Mouse (Mus musculus): ENCODE results near the gene Map3k20. TPM values are rescaled to one million over a fixed set of nuclear protein-coding genes. Genes with fewer than 3 reads are reported as not detected.
A peak's percentile ranks its signal among the peaks of the same experiment; 100 is the strongest.

The Map3k20 gene
- total RNA-seq, 2 experiments from 2014 or later = 297 to 321 TPM

GRCm38 (mm10) chr2:72269651-72270341 is 15.6 kb upstream of the Map3k20 start:
- DNase-seq = no peak
- intact Hi-C loops (cut with DNase I) = no loop called here

GRCm38 (mm10) chr2:72278247-72278873 is 7.1 kb upstream of the Map3k20 start:
- intact Hi-C loops (cut with DNase I) = no loop called here
- no peak for DNase-seq

GRCm38 (mm10) chr2:72280524-72280923 is 4.9 kb upstream of the Map3k20 start:
- intact Hi-C loops (cut with DNase I) = loop anchor here (10.0 kb wide), 1 partner anchor 46 kb away; no protein-coding TSS in a partner anchor
- no peak for DNase-seq

GRCm38 (mm10) chr2:72281971-72282370 is 3.5 kb upstream of the Map3k20 start:
- no peak for DNase-seq
- intact Hi-C loops (cut with DNase I) = loop anchor here (10.0 kb wide), 1 partner anchor 47 kb away; no protein-coding TSS in a partner anchor

- intact Hi-C loops (cut with DNase I) = loop anchor here (10.0 kb wide), 1 partner anchor 48 kb away; no protein-coding TSS in a partner anchor
- DNase-seq = no peak
Observed at GRCm38 (mm10) chr2:72282733-72283132, 2.7 kb upstream of the Map3k20 start.

- intact Hi-C loops (cut with DNase I) = loop anchor here (10.0 kb wide), 1 partner anchor 50 kb away; no protein-coding TSS in a partner anchor
- no peak for DNase-seq
Observed at GRCm38 (mm10) chr2:72284689-72285088, 748 bp upstream of the Map3k20 start.

- peak; percentile 16 to 43 for DNase-seq
- intact Hi-C loops (cut with DNase I) = loop anchor here (10.0 kb wide), 1 partner anchor 51 kb away; no protein-coding TSS in a partner anchor
Observed at GRCm38 (mm10) chr2:72285888-72286661, 638 bp downstream of the Map3k20 start.

GRCm38 (mm10) chr2:72287142-72287541 is 1.7 kb downstream of the Map3k20 start:
- intact Hi-C loops (cut with DNase I) = loop anchor here (10.0 kb wide), 1 partner anchor 52 kb away; no protein-coding TSS in a partner anchor
- DNase-seq = no peak

- no peak for DNase-seq
- intact Hi-C loops (cut with DNase I) = loop anchor here (10.0 kb wide), 1 partner anchor 54 kb away; no protein-coding TSS in a partner anchor
Observed at GRCm38 (mm10) chr2:72288932-72289534, 3.6 kb downstream of the Map3k20 start.

GRCm38 (mm10) chr2:72291103-72291502 is 5.7 kb downstream of the Map3k20 start:
- DNase-seq = no peak
- intact Hi-C loops (cut with DNase I) = no loop called here

- intact Hi-C loops (cut with DNase I) = no loop called here
- no peak for DNase-seq
Observed at GRCm38 (mm10) chr2:72292573-72292972, 7.1 kb downstream of the Map3k20 start.

- intact Hi-C loops (cut with DNase I) = no loop called here
- DNase-seq = no peak
Observed at GRCm38 (mm10) chr2:72294994-72295393, 9.6 kb downstream of the Map3k20 start.

GRCm38 (mm10) chr2:72296984-72297715 is 11.7 kb downstream of the Map3k20 start:
- intact Hi-C loops (cut with DNase I) = no loop called here
- DNase-seq = no peak

GRCm38 (mm10) chr2:72297716-72298082 is 12.3 kb downstream of the Map3k20 start:
- intact Hi-C loops (cut with DNase I) = loop anchor here (2.0 kb wide), 1 partner anchor 93 kb away; no protein-coding TSS in a partner anchor
- peak; percentile 36 to 58 for DNase-seq

GRCm38 (mm10) chr2:72298406-72298805 is 13.0 kb downstream of the Map3k20 start:
- DNase-seq = peak in 1 of 2 experiments; percentile 40

GRCm38 (mm10) chr2:72301194-72301916 is 15.9 kb downstream of the Map3k20 start:
- intact Hi-C loops (cut with DNase I) = no loop called here
- DNase-seq = no peak

More at GRCm38 (mm10) chr2:72298406-72298805, 13.0 kb downstream of the Map3k20 start:
- intact Hi-C loops (cut with DNase I) = loop anchor here (2.0 kb wide), 1 partner anchor 92 kb away; no protein-coding TSS in a partner anchor

GRCm38 (mm10) chr2:72305738-72306137 is 20.3 kb downstream of the Map3k20 start:
- DNase-seq = no peak
- intact Hi-C loops (cut with DNase I) = no loop called here

GRCm38 (mm10) chr2:72308351-72308750 is 22.9 kb downstream of the Map3k20 start:
- intact Hi-C loops (cut with DNase I) = no loop called here
- DNase-seq = no peak

GRCm38 (mm10) chr2:72308981-72309380 is 23.5 kb downstream of the Map3k20 start:
- intact Hi-C loops (cut with DNase I) = no loop called here

More at GRCm38 (mm10) chr2:72308981-72309380, 23.5 kb downstream of the Map3k20 start:
- DNase-seq = peak in 1 of 2 experiments; percentile 32

All from gastrocnemius, postnatal 36 days (tissue).